Mouse (Mus musculus) mature B cell (primary cell): ENCODE results near the gene Mchr1.

ENCODE experiments used
- in situ Hi-C: fragments of 300-500 bp; cut with MboI; formaldehyde crosslinking; loops from 2 replicates; pipeline ENCODE4 v1.14.3; 2019

Gene Mchr1

DNA sequence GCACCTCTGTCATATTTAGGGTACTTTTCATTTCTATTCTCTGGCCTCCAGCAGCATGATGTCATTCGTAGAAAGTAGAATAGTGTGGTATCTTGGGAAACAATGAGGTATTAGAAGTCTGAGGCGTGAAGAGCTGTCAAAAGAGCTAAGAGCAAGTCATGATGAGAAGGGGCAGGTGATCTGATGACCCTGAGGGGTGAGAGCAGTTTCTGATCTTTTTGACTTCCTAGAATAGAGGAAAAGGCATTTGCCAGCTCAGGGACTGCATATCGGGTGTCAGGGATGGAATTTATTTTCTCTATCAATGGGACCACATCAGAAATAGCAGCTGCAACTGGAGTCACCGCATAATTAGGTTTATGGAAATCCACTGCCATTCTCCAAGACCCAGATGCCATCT, 8.5 kb upstream of the Mchr1 start:
- in situ Hi-C loops: no loop called here

DNA sequence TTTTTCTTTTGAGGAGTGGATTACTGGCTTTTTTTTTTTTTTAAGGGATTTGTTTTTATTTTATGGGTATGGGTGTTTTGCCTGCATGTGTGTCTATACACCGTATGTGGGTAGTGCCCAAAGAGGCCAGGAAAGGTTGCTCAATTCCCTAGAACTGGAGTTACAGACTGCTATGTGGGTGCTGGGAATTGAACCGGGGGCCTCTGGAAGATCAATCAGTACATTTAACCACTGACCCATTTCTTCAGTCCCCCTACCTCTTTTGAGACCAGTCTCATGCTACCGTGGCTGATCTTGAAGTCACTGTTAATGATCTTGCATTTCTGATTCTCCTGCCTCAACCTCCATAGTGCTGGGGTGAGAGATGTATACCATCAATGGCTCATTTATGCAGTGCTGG, 8.0 kb upstream of the Mchr1 start:
- in situ Hi-C loops: no loop called here

- in situ Hi-C loops: no loop called here
These were observed 7.0 kb upstream of the Mchr1 start for GRCm38 (mm10) chr15:81228258-81228657.

- in situ Hi-C loops: no loop called here
These were observed 5.5 kb upstream of the Mchr1 start for GRCm38 (mm10) chr15:81229791-81230190.

GRCm38 (mm10) chr15:81231325-81231724, 4.0 kb upstream of the Mchr1 start:
- in situ Hi-C loops: no loop called here

- in situ Hi-C loops: no loop called here
These were observed 763 bp downstream of the Mchr1 start for GRCm38 (mm10) chr15:81236062-81236461.

DNA sequence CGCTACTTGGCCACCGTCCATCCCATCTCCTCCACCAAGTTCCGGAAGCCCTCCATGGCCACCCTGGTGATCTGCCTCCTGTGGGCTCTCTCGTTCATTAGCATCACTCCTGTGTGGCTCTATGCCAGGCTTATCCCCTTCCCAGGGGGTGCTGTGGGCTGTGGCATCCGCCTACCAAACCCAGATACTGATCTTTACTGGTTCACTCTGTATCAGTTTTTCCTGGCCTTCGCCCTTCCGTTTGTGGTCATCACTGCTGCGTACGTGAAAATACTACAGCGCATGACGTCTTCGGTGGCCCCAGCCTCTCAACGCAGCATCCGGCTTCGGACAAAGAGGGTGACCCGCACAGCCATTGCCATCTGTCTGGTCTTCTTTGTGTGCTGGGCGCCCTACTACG, 2.2 kb downstream of the Mchr1 start:
- in situ Hi-C loops: no loop called here

- in situ Hi-C loops: no loop called here
These were observed 4.0 kb downstream of the Mchr1 start for GRCm38 (mm10) chr15:81239261-81239660.

DNA sequence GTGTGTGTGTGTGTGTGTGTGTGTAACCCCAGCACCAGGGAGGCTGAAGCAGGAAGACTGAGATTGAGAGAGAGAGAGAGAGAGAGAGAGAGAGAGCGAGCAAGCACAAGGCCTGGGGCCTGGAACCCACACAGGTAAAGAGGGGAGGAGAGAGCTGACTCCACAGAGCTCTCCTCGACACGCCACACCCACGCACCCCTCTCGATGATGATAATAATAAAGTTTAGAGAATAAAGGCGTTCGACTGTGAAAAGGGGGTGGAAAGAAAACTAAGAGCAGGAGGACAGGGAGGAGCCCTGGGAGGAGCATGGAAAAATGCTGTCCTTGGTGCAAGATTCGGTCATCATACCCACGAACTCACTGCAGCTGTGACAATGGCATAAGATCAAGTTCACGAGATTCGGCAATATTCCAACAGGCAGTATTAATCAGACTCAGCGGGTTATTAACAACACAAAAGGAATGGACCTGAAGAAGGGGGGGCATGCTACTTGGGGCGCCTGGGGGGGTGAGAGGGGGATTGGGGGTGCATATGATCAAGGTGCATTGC, 4.6 kb downstream of the Mchr1 start:
- in situ Hi-C loops: no loop called here

GRCm38 (mm10) chr15:81246890-81247289, 11.6 kb downstream of the Mchr1 start:
- in situ Hi-C loops: no loop called here

GRCm38 (mm10) chr15:81247583-81248340, 12.5 kb downstream of the Mchr1 start:
- in situ Hi-C loops: no loop called here

DNA sequence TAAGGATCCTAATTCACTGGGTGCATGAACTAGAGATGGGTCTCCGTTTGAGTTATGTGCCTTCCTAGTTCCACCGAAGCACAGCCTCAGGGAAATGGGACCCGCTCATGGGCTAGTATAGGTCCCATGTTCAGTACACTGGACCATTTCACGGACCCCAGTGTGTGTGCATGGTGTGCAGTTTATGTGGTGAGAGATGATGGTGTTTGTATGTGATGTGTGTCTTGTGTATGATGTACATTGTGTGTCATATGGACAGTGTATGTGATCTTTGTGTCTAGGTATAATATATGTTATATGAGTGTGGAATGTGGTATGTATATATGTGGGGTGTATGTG, 13.0 kb downstream of the Mchr1 start:
- in situ Hi-C loops: no loop called here

- in situ Hi-C loops: no loop called here
These were observed 13.8 kb downstream of the Mchr1 start for GRCm38 (mm10) chr15:81248951-81249579.

DNA sequence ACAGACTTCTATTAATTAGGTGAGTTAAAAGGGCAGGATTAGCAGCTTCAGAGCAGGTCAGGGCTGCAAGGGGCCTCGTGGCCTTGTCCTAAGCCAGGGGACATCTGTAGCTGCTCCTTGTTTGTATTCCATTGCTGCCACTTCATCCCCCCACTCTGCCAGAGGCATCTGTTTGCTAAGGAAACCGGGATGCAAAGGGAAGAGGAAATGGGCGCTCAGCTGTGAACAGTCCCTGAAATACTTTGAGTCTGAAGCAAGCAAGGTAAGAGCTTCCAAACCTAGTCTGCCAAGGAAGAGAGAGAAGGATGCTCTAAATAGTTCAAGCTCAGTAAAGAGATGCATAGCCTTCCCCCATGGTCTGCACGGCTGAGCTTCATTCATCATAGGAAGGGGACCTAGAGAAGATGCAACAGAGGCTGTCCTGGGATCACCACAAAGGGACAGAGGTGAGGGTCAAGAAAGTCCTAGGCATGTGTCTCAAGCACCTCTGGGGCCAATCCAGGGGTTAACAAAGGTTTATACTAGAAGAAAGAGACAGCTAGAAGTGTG, 17.4 kb downstream of the Mchr1 start:
- in situ Hi-C loops: no loop called here

DNA sequence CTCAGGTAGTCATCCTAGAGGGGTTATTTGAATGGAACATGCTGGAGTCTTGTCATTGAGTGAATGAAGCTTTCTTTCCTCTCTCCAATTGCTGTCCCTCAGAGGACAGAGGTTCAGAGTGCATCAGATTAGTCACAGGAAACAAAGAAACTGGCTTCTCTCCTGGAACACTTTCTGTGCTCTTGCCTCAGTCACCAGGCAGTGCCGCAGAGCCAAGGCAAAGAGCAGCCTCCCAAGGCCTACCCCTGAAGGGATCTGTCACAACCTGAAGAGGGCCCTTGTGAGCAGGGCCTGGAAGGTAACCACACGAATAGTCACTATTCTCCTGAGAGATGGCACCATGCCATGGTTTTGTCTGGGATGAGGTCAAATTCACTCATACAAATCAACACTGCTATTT, 18.3 kb downstream of the Mchr1 start:
- in situ Hi-C loops: no loop called here

DNA sequence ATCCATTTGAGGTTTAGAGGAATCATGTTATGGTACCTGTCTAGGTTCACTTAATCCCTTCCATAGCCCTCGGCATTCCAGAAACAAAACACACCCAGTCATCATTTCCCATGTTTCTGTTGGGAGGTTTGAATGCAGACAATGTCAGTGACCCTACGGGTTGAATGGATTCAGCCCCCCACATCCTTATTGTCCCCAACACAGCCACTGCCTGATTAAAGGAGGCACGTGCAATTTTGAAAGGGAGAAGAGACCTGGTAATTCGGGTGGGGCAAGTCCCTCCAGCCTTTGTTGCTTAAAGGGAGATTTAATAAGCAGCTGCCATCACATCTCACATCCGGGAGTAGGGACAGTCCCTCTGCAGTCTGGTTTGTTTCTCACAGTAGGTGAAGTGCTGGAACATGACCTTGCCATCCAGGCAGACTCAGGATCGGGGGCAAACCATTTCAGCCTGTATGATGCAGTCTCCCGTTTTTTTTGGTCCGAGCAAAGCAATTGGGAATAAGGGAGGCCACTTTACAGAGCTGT, 18.9 kb downstream of the Mchr1 start:
- in situ Hi-C loops: no loop called here

DNA sequence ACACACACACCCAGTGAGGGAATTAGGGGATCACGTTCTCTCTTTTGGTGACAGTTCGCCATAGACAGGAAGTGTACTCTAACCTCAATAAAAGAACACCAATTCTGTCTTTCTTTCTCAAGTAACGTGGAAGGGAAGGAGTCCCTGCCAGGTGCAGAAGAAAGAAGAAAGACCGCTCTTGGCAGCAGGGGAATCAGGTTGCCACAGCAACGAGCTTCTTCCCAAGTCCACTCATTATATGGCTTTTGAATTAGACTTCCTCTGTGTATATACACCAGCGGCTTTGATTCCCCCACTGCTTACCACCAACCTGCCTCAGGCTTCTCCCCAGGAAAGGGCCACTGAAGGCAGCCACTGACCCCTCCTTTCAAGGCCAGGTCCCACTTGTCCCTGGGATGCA, 19.8 kb downstream of the Mchr1 start:
- in situ Hi-C loops: no loop called here

GRCm38 (mm10) chr15:81258296-81258695, 23.0 kb downstream of the Mchr1 start:
- in situ Hi-C loops: no loop called here

DNA sequence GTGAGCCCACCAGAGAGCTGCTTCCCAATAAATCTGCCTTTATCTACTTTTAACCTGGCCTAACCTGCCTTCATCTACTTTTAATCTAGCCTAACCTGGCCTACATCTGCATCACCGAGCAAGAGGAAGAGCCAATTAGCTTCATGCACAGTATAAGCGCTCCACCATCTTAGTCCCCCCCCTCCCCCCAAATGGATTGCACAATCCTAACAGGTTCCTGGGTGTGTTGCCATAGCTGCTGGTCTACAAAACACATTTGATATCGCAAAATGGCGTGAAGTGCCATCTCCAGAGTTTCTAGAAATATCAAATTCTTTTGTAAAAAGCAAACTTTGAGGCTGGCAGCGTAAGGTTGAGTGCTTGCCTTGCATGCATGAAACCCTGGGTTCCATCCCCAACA, 24.0 kb downstream of the Mchr1 start:
- in situ Hi-C loops: no loop called here

DNA sequence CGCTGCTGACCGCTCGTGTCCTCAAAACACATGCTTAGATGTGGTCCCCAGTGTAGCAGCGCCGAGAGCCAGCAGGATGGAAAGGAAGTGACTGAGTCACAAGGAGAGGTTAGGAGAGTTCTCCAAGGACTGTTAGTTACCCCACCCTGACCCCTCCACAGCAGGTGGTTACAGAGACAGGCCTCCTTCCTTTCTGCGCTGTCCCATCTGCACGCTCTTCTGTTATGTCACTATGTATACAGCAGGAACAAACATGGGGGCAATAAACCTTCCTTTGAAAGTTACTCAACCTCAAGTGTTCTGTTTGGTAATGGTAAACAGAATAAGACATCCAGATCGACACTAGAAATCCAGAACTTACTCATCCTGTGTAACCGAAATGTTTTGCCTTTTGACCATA, 24.9 kb downstream of the Mchr1 start:
- in situ Hi-C loops: no loop called here

- in situ Hi-C loops: no loop called here
These were observed 29.2 kb downstream of the Mchr1 start for GRCm38 (mm10) chr15:81264392-81265095.

GRCm38 (mm10) chr15:81267416-81267815, 32.1 kb downstream of the Mchr1 start:
- in situ Hi-C loops: no loop called here
